Mouse (Mus musculus): ENCODE measurements at regions not wholly inside any gene's neighbourhood (a gene's known extent, or its start where the extent isn't known, plus 50 kb on each side); places are given as distances from the start of the nearest gene placed in this dataset.

- Histone ChIP-seq H3K9ac (ENCODE audit: low read depth, low read length) (no peak overlapping the region), H3K27me3 (replicated peaks; ENCODE audit: control insufficient read depth, insufficient read depth, low read length) (no peaks in the 10 kb centered on the region), H3K36me3 (ENCODE audit: control insufficient read depth, insufficient read depth, low read length) (no peaks in the 10 kb centered on the region), H3K9me3 (ENCODE audit: control insufficient read depth, low read length) (no peaks in the 10 kb centered on the region), H3K27ac (replicated peaks; ENCODE audit: low read depth, low read length) (no peak overlapping the region), H3K4me2 (ENCODE audit: low read depth, low read length) (no peak overlapping the region), H3K4me3 (ENCODE audit: low read depth, low read length) (no peak overlapping the region), H3K4me1 (ENCODE audit: control insufficient read depth, insufficient read depth, low read length) (no peaks in the 10 kb centered on the region)
- DNase-seq (ENCODE audit: low spot score) (peak; percentile 26), ATAC-seq (ENCODE audit: low read depth) (no peak)
- 60% methylated on average over 2 of the region's 2 CpGs for whole genome bisulfite sequencing
Observed at GRCm38 (mm10) chr8:74639276-74639675, 233.7 kb upstream of the Isx start.

GRCm38 (mm10) chr8:74640636-74641035 lies 232.3 kb upstream of the Isx start:
- Histone ChIP-seq H3K36me3 (ENCODE audit: control insufficient read depth, insufficient read depth, low read length) (no peaks in the 10 kb centered on the region), H3K9ac (ENCODE audit: low read depth, low read length) (no peak overlapping the region), H3K27ac (replicated peaks; ENCODE audit: low read depth, low read length) (no peak overlapping the region), H3K27me3 (replicated peaks; ENCODE audit: control insufficient read depth, insufficient read depth, low read length) (no peaks in the 10 kb centered on the region), H3K4me2 (ENCODE audit: low read depth, low read length) (no peak overlapping the region), H3K9me3 (ENCODE audit: control insufficient read depth, low read length) (no peaks in the 10 kb centered on the region), H3K4me1 (ENCODE audit: control insufficient read depth, insufficient read depth, low read length) (no peaks in the 10 kb centered on the region), H3K4me3 (ENCODE audit: low read depth, low read length) (no peak overlapping the region)
- 53% methylated on average over 1 of the region's 1 CpGs for WGBS
- no peak for ATAC-seq (ENCODE audit: low read depth)
- no peak for DNase-seq (ENCODE audit: low spot score)

DNA sequence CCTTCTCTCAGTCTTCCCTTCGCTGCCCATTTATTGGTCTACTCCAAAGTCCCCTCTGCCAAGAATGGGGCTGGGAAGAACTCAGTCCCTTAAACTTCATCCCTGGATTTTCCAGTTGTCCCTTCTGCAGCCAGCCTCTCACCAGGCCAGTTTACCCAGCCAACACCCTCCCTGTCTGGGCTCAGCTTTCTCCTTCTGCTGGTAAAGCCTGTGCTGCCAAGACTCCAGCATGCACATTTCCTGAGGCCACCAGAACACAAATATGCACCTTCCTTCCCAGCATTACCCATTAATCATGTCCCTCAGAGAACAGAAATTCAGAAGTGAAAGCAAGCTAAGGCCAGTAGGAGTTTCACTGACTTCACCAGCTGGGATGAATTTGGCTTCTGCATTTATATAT lies 213.0 kb upstream of the Isx start:
- ATAC-seq (ENCODE audit: low read depth) (no peak; the same call in 1 of the 2 replicates), DNase-seq (ENCODE audit: low spot score) (no peak)
- Histone ChIP-seq H3K27ac (replicated peaks; ENCODE audit: low read depth, low read length) (no peak overlapping the region), H3K9me3 (ENCODE audit: control insufficient read depth, low read length) (no peaks in the 10 kb centered on the region), H3K9ac (ENCODE audit: low read depth, low read length) (no peak overlapping the region), H3K4me1 (ENCODE audit: control insufficient read depth, insufficient read depth, low read length) (no peaks in the 10 kb centered on the region), H3K4me3 (ENCODE audit: low read depth, low read length) (no peak overlapping the region), H3K36me3 (ENCODE audit: control insufficient read depth, insufficient read depth, low read length) (no peaks in the 10 kb centered on the region), H3K4me2 (ENCODE audit: low read depth, low read length) (no peak overlapping the region), H3K27me3 (replicated peaks; ENCODE audit: control insufficient read depth, insufficient read depth, low read length) (no peaks in the 10 kb centered on the region)
- 76% methylated on average over 1 of the region's 1 CpGs for WGBS

DNA sequence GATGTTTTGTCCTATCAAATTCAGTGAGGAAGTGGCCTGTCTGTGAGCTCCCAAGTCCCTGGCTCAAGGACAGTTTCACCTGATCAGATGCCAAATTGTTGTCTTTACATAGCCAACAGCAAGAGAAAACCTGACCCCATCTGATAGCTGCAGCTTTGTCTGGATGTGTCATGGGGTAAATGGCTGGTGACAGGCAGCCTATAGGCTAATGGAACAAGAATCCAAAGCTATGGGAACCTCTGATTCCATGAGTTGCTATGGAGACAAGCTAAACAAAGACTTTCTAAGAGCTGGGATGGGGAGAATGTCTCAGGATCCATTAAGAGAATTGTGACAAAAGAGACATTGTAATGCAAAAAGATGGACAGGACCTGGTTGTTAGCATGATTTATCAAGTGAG lies 184.6 kb upstream of the Isx start:
- no peak for DNase-seq (ENCODE audit: low spot score)

GRCm38 (mm10) chr8:74696001-74696400 lies 177.0 kb upstream of the Isx start:
- Histone ChIP-seq H3K4me2 (ENCODE audit: low read depth, low read length) (no peak overlapping the region), H3K27me3 (replicated peaks; ENCODE audit: control insufficient read depth, insufficient read depth, low read length) (no peaks in the 10 kb centered on the region), H3K36me3 (ENCODE audit: control insufficient read depth, insufficient read depth, low read length) (no peaks in the 10 kb centered on the region), H3K9me3 (ENCODE audit: control insufficient read depth, low read length) (no peaks in the 10 kb centered on the region), H3K27ac (replicated peaks; ENCODE audit: low read depth, low read length) (no peak overlapping the region), H3K4me3 (ENCODE audit: low read depth, low read length) (no peak overlapping the region), H3K4me1 (ENCODE audit: control insufficient read depth, insufficient read depth, low read length) (no peaks in the 10 kb centered on the region), H3K9ac (ENCODE audit: low read depth, low read length) (no peak overlapping the region)
- ATAC-seq (ENCODE audit: low read depth) (no peak), DNase-seq (ENCODE audit: low spot score) (no peak)

More for the DNA sequence above, 184.6 kb upstream of the Isx start:
- no peak overlapping the region for H3K4me2 ChIP-seq (ENCODE audit: low read depth, low read length)
- no peak overlapping the region for H3K27ac ChIP-seq (replicated peaks; ENCODE audit: low read depth, low read length)
- H3K4me3 ChIP-seq (ENCODE audit: low read depth, low read length): no peak overlapping the region
- H3K4me1 ChIP-seq (ENCODE audit: control insufficient read depth, insufficient read depth, low read length): no peaks in the 10 kb centered on the region
- H3K36me3 ChIP-seq (ENCODE audit: control insufficient read depth, insufficient read depth, low read length): no peaks in the 10 kb centered on the region
- no peaks in the 10 kb centered on the region for H3K27me3 ChIP-seq (replicated peaks; ENCODE audit: control insufficient read depth, insufficient read depth, low read length)
- no peak for ATAC-seq (ENCODE audit: low read depth)
- no peaks in the 10 kb centered on the region for H3K9me3 ChIP-seq (ENCODE audit: control insufficient read depth, low read length)
- H3K9ac ChIP-seq (ENCODE audit: low read depth, low read length): no peak overlapping the region

DNA sequence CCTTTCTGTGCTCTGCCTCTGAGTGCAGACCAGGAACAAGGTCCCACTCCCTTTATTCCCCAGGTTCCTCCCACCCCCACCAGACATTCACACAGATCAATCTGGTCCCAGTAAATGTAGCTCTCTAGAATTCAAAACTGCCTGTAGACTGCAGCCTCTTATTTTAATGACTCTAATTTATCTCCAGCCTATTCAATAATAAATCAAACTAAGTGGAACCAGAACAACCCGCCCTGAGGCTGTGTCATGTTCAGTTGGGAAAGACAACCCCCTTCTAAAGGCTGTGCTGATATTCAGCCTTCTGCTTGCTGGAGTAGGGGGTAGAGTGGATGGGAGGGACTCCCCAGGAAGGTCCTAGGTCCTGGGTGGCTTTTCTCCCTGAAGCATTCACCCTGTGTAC lies 175.7 kb upstream of the Isx start:
- WGBS: 41% methylated on average over 1 of the region's 1 CpGs
- H3K4me1 ChIP-seq (ENCODE audit: control insufficient read depth, insufficient read depth, low read length): no peaks in the 10 kb centered on the region
- no peaks in the 10 kb centered on the region for H3K27me3 ChIP-seq (replicated peaks; ENCODE audit: control insufficient read depth, insufficient read depth, low read length)
- no peak overlapping the region for H3K4me2 ChIP-seq (ENCODE audit: low read depth, low read length)
- no peak for ATAC-seq (ENCODE audit: low read depth)
- no peak overlapping the region for H3K9ac ChIP-seq (ENCODE audit: low read depth, low read length)
- DNase-seq (ENCODE audit: low spot score): no peak
- no peaks in the 10 kb centered on the region for H3K9me3 ChIP-seq (ENCODE audit: control insufficient read depth, low read length)
- H3K36me3 ChIP-seq (ENCODE audit: control insufficient read depth, insufficient read depth, low read length): no peaks in the 10 kb centered on the region
- H3K4me3 ChIP-seq (ENCODE audit: low read depth, low read length): no peak overlapping the region
- no peak overlapping the region for H3K27ac ChIP-seq (replicated peaks; ENCODE audit: low read depth, low read length)

DNA sequence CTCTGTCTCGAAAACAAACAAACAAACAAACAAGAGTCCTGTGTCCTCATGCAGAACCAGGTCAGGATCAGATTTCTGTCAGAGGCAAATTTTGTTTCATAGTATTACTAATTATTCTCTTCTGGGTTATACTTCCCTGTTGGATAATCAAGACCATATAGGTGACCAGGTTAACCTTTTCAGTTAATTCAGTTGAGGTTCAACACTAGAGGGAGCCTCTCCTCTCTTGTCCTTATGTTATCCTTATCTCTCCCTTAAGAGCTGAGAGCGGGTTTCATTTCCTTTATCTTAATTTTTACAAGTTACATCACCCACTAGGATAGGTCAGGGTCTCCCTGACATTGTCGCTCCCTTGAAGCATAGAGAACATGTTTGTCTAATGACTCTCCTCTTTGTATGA lies 160.4 kb upstream of the Isx start:
- Histone ChIP-seq H3K27me3 (replicated peaks; ENCODE audit: control insufficient read depth, insufficient read depth, low read length) (no peaks in the 10 kb centered on the region), H3K27ac (replicated peaks; ENCODE audit: low read depth, low read length) (no peak overlapping the region), H3K36me3 (ENCODE audit: control insufficient read depth, insufficient read depth, low read length) (no peaks in the 10 kb centered on the region), H3K4me2 (ENCODE audit: low read depth, low read length) (no peak overlapping the region), H3K4me1 (ENCODE audit: control insufficient read depth, insufficient read depth, low read length) (no peaks in the 10 kb centered on the region), H3K4me3 (ENCODE audit: low read depth, low read length) (no peak overlapping the region), H3K9ac (ENCODE audit: low read depth, low read length) (no peak overlapping the region), H3K9me3 (ENCODE audit: control insufficient read depth, low read length) (no peaks in the 10 kb centered on the region)
- ATAC-seq (ENCODE audit: low read depth) (no peak), DNase-seq (ENCODE audit: low spot score) (no peak)
- 81% methylated on average over 3 of the region's 3 CpGs for WGBS

DNA sequence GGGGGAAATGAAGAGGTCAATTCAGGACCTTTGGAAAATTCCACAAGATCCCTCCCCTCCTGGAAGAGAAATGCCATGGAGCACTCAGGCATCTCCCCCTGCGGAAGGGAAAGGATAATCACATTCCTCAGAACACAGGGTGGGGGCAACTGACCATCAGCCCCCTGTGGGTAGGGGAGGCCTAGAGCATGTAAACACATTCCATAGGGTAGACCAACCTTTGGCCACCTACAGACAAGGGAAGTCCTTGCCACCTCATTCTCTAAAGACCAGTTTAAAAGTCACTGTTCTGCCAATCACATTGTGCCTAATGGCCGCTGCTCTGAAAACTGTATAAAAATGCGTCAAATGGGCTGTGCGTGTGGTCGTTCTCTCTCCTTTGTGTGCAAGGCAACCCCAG lies 156.9 kb upstream of the Isx start:
- H3K9me3 ChIP-seq (ENCODE audit: control insufficient read depth, low read length): no peaks in the 10 kb centered on the region
- no peak for DNase-seq (ENCODE audit: low spot score)

DNA sequence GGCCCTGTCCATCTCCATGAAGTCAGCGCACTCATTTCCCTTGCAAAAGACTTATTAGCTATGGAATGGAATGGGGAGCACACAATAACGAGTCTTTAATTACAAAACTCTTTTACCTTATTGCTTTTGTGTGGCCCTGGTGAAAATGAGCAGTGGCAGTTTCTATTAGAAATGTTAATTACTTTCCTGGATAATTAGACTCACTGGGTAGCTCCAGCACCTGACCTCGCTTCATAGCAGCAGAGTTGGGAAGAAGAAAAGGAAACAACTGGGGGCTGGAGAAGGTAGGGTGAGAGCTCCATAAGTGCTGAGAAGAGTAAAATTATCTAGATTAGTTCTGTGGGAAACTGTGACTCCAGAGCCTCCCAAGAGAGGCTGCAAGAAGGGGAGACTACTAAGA lies 108.2 kb upstream of the Isx start:
- ATAC-seq (ENCODE audit: low read depth) (no peak), DNase-seq (ENCODE audit: low spot score) (no peak)
- WGBS: 66% methylated on average over 3 of the region's 3 CpGs
- Histone ChIP-seq H3K4me3 (ENCODE audit: low read depth, low read length) (no peak overlapping the region), H3K4me1 (ENCODE audit: control insufficient read depth, insufficient read depth, low read length) (no peaks in the 10 kb centered on the region), H3K9ac (ENCODE audit: low read depth, low read length) (no peak overlapping the region), H3K9me3 (ENCODE audit: control insufficient read depth, low read length) (no peaks in the 10 kb centered on the region), H3K4me2 (ENCODE audit: low read depth, low read length) (no peak overlapping the region), H3K27me3 (replicated peaks; ENCODE audit: control insufficient read depth, insufficient read depth, low read length) (no peaks in the 10 kb centered on the region), H3K27ac (replicated peaks; ENCODE audit: low read depth, low read length) (no peak overlapping the region), H3K36me3 (ENCODE audit: control insufficient read depth, insufficient read depth, low read length) (no peaks in the 10 kb centered on the region)

More for the DNA sequence above, 156.9 kb upstream of the Isx start:
- no peak overlapping the region for H3K9ac ChIP-seq (ENCODE audit: low read depth, low read length)
- H3K27me3 ChIP-seq (replicated peaks; ENCODE audit: control insufficient read depth, insufficient read depth, low read length): no peaks in the 10 kb centered on the region
- H3K4me2 ChIP-seq (ENCODE audit: low read depth, low read length): no peak overlapping the region
- H3K36me3 ChIP-seq (ENCODE audit: control insufficient read depth, insufficient read depth, low read length): no peaks in the 10 kb centered on the region
- ATAC-seq (ENCODE audit: low read depth): no peak
- no peak overlapping the region for H3K27ac ChIP-seq (replicated peaks; ENCODE audit: low read depth, low read length)
- WGBS: 87% methylated on average over 5 of the region's 5 CpGs
- no peak overlapping the region for H3K4me3 ChIP-seq (ENCODE audit: low read depth, low read length)
- H3K4me1 ChIP-seq (ENCODE audit: control insufficient read depth, insufficient read depth, low read length): no peaks in the 10 kb centered on the region
